Mouse (Mus musculus) ES-Bruce4 (cell line): ENCODE measurements around the gene Cyp4f13. TPM values are rescaled to one million over a fixed set of nuclear protein-coding genes. Genes with fewer than 3 reads are reported as not detected.
A peak's percentile ranks its signal among the peaks of the same experiment; 100 is the strongest.

Source experiments
- H3K27ac ChIP-seq: 2 replicates; pipeline ENCODE4 v1.5.1; 2012; ENCODE audit warnings: low read length, inconsistent platforms; ENCODE audit not compliant: insufficient read depth
- H3K27me3 ChIP-seq: 2 replicates; pipeline ENCODE4 v1.6.1; 2012; ENCODE audit warnings: mild to moderate bottlenecking, low read length, inconsistent platforms; ENCODE audit not compliant: control insufficient read depth, poor library complexity, insufficient read depth, severe bottlenecking
- H3K36me3 ChIP-seq: 2 replicates; pipeline ENCODE4 v1.6.1; 2012; ENCODE audit warnings: inconsistent platforms, mild to moderate bottlenecking, low read length, moderate library complexity; ENCODE audit not compliant: control insufficient read depth, poor library complexity, insufficient read depth, severe bottlenecking
- H3K4me1 ChIP-seq: one replicate; pipeline ENCODE4 v1.8.1; 2011; ENCODE audit warnings: low read length; ENCODE audit not compliant: control insufficient read depth, insufficient read depth
- H3K4me3 ChIP-seq: 2 replicates; pipeline ENCODE4 v1.5.1; 2011; ENCODE audit warnings: low read depth, mild to moderate bottlenecking, low read length
- H3K9ac ChIP-seq: 2 replicates; pipeline ENCODE4 v1.6.1; 2012; ENCODE audit warnings: low read depth, mild to moderate bottlenecking, inconsistent platforms; ENCODE audit not compliant: poor library complexity, severe bottlenecking
- H3K9me3 ChIP-seq: replicated peaks from 2 replicates; pipeline ENCODE4 v1.6.1; 2012; ENCODE audit warnings: mild to moderate bottlenecking, low read length, inconsistent platforms; ENCODE audit not compliant: control insufficient read depth, poor library complexity, insufficient read depth, severe bottlenecking
- CTCF ChIP-seq: IDR thresholded peaks from one replicate; pipeline ENCODE4 v1.8.1; 2011; ENCODE audit warnings: low read depth, low read length
- EP300 ChIP-seq: IDR thresholded peaks from 2 replicates; pipeline ENCODE4 v1.6.1; 2011; ENCODE audit warnings: low read depth, low read length; ENCODE audit not compliant: insufficient read depth
- POLR2A ChIP-seq: IDR thresholded peaks from one replicate; pipeline ENCODE4 v1.8.1; 2011; ENCODE audit warnings: low read length; ENCODE audit not compliant: insufficient read depth
- polyA plus RNA-seq: library from polyadenylated mRNA; stranded (reverse); fragments of >200 nt; gene quantifications from 2 replicates; pipeline ENCODE4 v1.2.4, GENCODE M21; 2011; ENCODE audit warnings: low read depth; ENCODE audit not compliant: missing spikeins, insufficient read depth, insufficient read length

The Cyp4f13 gene
- polyA plus RNA-seq, 1 experiment = 18.8 TPM

DNA sequence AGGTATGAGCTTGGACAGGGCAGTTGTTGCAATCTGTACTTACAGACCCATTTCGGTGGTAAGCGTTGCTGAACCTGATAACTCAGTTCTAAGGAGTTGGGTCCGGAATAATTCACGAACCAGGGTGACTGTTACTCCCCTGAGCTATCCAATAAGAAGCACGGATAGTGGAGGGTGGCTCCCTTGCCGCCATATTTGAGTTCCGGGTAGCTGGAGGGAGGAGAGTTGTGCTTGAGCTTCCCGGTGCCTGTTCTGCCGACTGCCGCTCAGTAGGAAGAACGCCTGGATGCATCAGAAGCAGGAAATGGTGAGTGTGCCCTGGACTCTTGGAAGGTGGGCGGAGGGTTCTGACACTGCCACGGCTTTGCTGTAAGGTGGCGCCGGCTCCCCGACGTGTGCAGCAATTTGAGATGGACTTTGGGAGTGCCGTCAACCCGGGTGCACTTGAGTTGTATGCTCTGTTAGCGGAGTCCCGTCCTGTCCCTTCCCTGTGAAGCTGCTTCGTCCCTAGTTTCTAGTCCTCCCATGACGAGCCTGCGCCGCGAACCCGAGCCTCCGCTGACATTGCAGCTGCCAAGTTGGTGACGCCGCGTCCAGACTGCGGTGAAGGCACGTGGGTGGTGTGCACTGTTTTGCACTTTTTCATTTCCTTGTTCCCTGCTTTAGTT, 18.6 kb upstream of the Cyp4f13 start, which contains the start of gene Zfp472:
Zfp472 (plus strand) TSS at position 192 of the 668 bp plus-strand sequence.
- TF ChIP-seq EP300 = no peak
- no peak for TF ChIP-seq POLR2A
- TF ChIP-seq CTCF = no peak
- Histone ChIP-seq H3K36me3 (no peaks in the 10 kb centered on the region), H3K27ac (peak within 1 kb of the TSS; percentile 22), H3K9me3 (no peaks in the 10 kb centered on the region; the same call in 1 of the 2 replicates), H3K4me3 (peak within 1 kb of the TSS; percentile 92), H3K27me3 (no peaks in the 10 kb centered on the region), H3K4me1 (no peaks in the 10 kb centered on the region), H3K9ac (peak within 1 kb of the TSS; percentile 9)

DNA sequence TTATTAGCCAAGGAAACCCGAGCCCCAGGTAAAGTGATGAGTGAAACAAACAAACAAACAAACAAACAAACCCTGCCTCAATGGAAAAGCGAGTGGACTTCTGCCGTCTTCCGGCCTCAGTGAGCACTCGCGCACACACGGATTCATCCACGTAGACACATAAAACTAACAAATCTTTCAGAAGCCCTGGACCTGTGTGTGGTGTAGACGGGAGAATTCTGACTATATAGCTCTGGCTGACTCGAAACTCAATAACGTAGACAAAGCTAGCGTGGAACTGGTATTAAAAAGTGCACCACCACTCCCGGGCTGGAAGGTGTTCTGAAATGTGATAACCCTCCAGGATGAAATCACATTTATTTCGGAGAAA, 18.0 kb upstream of the Cyp4f13 start:
- Histone ChIP-seq H3K4me3 (peak overlapping the region; percentile 92), H3K36me3 (no peaks in the 10 kb centered on the region), H3K27ac (peak overlapping the region; percentile 22), H3K9me3 (no peaks in the 10 kb centered on the region; the same call in 1 of the 2 replicates), H3K27me3 (no peaks in the 10 kb centered on the region), H3K9ac (peak overlapping the region; percentile 9), H3K4me1 (no peaks in the 10 kb centered on the region)
- TF ChIP-seq POLR2A (no peak), CTCF (no peak), EP300 (no peak)

DNA sequence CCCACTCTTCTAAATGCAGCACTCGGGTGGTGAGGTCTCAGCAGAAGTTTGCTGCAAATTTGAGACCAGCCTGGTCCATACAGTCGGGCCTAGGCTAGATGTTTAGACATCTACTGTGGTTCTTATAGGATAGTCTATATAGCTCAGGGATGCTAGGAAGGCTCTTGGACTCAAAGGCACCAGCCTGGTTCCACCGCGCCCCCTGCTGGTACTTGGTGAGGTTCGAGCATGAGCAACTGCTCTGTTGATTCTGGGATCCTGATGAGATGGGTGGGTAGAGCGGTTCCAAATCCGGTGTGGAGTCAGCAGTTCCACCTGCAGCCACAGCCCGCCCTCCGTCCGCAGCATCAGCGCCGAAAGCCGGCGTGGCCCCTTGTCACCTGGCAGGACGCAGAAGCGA, 4.2 kb upstream of the Cyp4f13 start:
- Histone ChIP-seq H3K4me3 (peak overlapping the region; percentile 21), H3K9ac (no peak overlapping the region), H3K36me3 (no peaks in the 10 kb centered on the region), H3K27me3 (no peaks in the 10 kb centered on the region), H3K27ac (no peak overlapping the region), H3K9me3 (no peaks in the 10 kb centered on the region), H3K4me1 (no peaks in the 10 kb centered on the region)
- peak; percentile 96 for TF ChIP-seq CTCF
- TF ChIP-seq EP300 = no peak

DNA sequence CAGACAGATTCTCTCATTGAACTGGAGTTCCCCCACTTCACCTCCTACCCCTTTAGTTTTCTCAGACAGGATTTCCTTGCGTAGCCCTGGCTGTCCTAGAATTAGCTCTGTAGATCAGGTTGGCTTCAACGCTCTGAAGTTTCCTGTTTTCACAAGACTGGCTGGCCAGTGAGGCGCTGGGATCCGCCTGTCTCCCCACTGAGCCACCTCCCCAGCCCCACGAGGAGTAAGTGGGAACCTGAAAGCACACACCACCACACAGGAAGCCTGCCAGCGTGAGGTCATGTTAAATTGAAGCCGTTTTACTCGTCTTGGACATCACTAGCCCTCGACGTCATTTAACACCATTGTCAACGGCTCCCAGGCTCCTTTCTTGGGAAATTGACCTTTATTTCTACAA, 3.8 kb upstream of the Cyp4f13 start:
- no peaks in the 10 kb centered on the region for H3K36me3 ChIP-seq
- no peaks in the 10 kb centered on the region for H3K27me3 ChIP-seq
- no peak overlapping the region for H3K4me3 ChIP-seq
- H3K4me1 ChIP-seq = no peaks in the 10 kb centered on the region
- TF ChIP-seq POLR2A (no peak), CTCF (no peak), EP300 (no peak)
- no peak overlapping the region for H3K9ac ChIP-seq
- H3K9me3 ChIP-seq = no peaks in the 10 kb centered on the region
- no peak overlapping the region for H3K27ac ChIP-seq

DNA sequence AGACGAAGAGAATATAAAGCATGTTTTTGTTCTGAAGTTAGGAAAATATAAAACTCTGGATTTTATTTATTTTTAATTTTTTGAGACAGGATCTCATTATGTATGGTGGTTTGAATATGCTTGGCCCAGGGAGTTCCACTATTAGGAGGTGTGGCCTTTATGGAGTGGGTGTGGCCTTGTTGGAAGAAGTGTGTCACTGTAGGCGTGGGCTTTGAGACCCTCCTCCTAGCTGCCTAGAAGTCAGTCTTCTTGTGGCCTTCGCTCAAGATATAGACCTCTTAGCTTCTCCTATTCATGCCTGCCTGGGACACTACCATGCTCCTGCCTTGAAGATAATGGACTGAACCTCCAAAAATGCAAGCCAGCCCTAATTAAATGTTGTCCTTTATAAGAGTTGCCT, 2.9 kb upstream of the Cyp4f13 start:
- H3K27me3 ChIP-seq = no peaks in the 10 kb centered on the region
- no peaks in the 10 kb centered on the region for H3K9me3 ChIP-seq
- H3K36me3 ChIP-seq = no peaks in the 10 kb centered on the region
- no peak for TF ChIP-seq POLR2A
- TF ChIP-seq EP300 = no peak
- no peak for TF ChIP-seq CTCF
- H3K4me3 ChIP-seq = no peak overlapping the region
- H3K9ac ChIP-seq = no peak overlapping the region
- no peaks in the 10 kb centered on the region for H3K4me1 ChIP-seq
- no peak overlapping the region for H3K27ac ChIP-seq

DNA sequence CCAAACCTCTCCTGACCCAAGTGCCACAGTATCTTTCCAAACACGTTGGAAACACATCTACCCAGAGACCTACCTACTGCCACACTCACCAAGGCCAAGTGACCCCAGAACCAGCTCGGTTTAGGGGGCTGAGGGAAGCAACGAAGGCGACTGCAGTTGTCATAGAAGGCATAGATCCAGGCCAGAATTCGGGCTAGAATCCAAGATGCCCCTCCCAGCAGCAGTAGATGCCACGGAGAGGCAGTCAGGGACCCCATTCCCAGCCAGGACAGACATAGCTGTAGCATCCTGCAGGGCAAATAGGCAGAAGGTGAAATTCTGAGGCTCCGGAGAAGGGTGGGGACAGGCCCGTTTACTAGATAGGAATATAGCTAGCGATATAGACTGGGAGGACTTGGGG, 486 bp downstream of the Cyp4f13 start:
- Histone ChIP-seq H3K27ac (peak overlapping the region; percentile 59), H3K27me3 (no peaks in the 10 kb centered on the region)

More for the DNA sequence above, 486 bp downstream of the Cyp4f13 start:
- TF ChIP-seq POLR2A (no peak), EP300 (no peak), CTCF (no peak)
- Histone ChIP-seq H3K9me3 (no peaks in the 10 kb centered on the region), H3K9ac (peak overlapping the region; percentile 57), H3K36me3 (no peaks in the 10 kb centered on the region), H3K4me3 (peak overlapping the region; percentile 82), H3K4me1 (no peaks in the 10 kb centered on the region)
